Mouse (Mus musculus): ENCODE measurements at regions not wholly inside any gene's neighbourhood (a gene's known extent, or its start where the extent isn't known, plus 50 kb on each side); places are given as distances from the start of the nearest gene placed in this dataset.
"Not testable (repeated sequence)": the region's sequence is repeated elsewhere in the genome, so short reads cannot be mapped to it uniquely, and the experiment has no call there.

- Histone ChIP-seq H3K4me1 (no peaks in the 10 kb centered on the region), H3K27me3 (no peaks in the 10 kb centered on the region), H3K4me3 (no peak overlapping the region), H3K9ac (no peak overlapping the region), H3K36me3 (no peaks in the 10 kb centered on the region), H3K4me2 (replicated peaks) (no peak overlapping the region), H3K27ac (no peak overlapping the region), H3K9me3 (replicated peaks) (peaks cover 68% of the 10 kb centered on the region)
- ATAC-seq (ENCODE audit: low FRiP score), result no peak
- WGBS, result 67% methylated on average over 12 of the region's 12 CpGs
These were observed 193.4 kb downstream of the Tcp10c start for GRCm38 (mm10) chr17:13547657-13548360.

- Histone ChIP-seq H3K4me3 (no peak overlapping the region), H3K4me1 (no peaks in the 10 kb centered on the region), H3K9ac (no peak overlapping the region), H3K27me3 (no peaks in the 10 kb centered on the region), H3K9me3 (replicated peaks) (peaks cover 47% of the 10 kb centered on the region), H3K36me3 (no peaks in the 10 kb centered on the region), H3K27ac (no peak overlapping the region), H3K4me2 (replicated peaks) (no peak overlapping the region)
- ATAC-seq (ENCODE audit: low FRiP score), result peak; percentile 80
- WGBS, result 67% methylated on average over 9 of the region's 9 CpGs
These were observed 195.9 kb downstream of the Tcp10c start for GRCm38 (mm10) chr17:13549975-13550895.

GRCm38 (mm10) chr17:13550896-13551267 is 196.5 kb downstream of the Tcp10c start:
- H3K4me3 ChIP-seq; H3K36me3 ChIP-seq; H3K4me1 ChIP-seq; H3K27ac ChIP-seq; H3K27me3 ChIP-seq; H3K4me2 ChIP-seq (replicated peaks); H3K9ac ChIP-seq: not testable (repeated sequence)
- peaks cover 41% of the 10 kb centered on the region for H3K9me3 ChIP-seq (replicated peaks)
- peak; percentile 63 for ATAC-seq (ENCODE audit: low FRiP score)

- H3K27ac ChIP-seq; H3K9ac ChIP-seq; H3K36me3 ChIP-seq; H3K27me3 ChIP-seq; H3K4me3 ChIP-seq; H3K4me2 ChIP-seq (replicated peaks); H3K4me1 ChIP-seq: not testable (repeated sequence)
- ATAC-seq (ENCODE audit: low FRiP score), result peak; percentile 76
- H3K9me3 ChIP-seq (replicated peaks), result peaks cover 35% of the 10 kb centered on the region
These were observed 197.5 kb downstream of the Tcp10c start for GRCm38 (mm10) chr17:13551693-13552404.

GRCm38 (mm10) chr17:13552840-13553239 is 198.5 kb downstream of the Tcp10c start:
- not testable (repeated sequence) for H3K27ac ChIP-seq; H3K9ac ChIP-seq; H3K27me3 ChIP-seq; H3K36me3 ChIP-seq; H3K4me3 ChIP-seq; H3K4me1 ChIP-seq; H3K4me2 ChIP-seq (replicated peaks)
- ATAC-seq (ENCODE audit: low FRiP score), result peak; percentile 78
- peaks cover 27% of the 10 kb centered on the region for H3K9me3 ChIP-seq (replicated peaks)

- not testable (repeated sequence) for H3K36me3 ChIP-seq; ATAC-seq (ENCODE audit: low FRiP score); H3K4me1 ChIP-seq; H3K9ac ChIP-seq; H3K27me3 ChIP-seq; H3K4me3 ChIP-seq; H3K27ac ChIP-seq; H3K4me2 ChIP-seq (replicated peaks)
- 38% methylated on average over 9 of the region's 9 CpGs for whole genome bisulfite sequencing
- peaks cover 11% of the 10 kb centered on the region for H3K9me3 ChIP-seq (replicated peaks)
These were observed 201.1 kb downstream of the Tcp10c start for GRCm38 (mm10) chr17:13555311-13556059.

- not testable (repeated sequence) for ATAC-seq (ENCODE audit: low FRiP score); H3K9ac ChIP-seq; H3K27me3 ChIP-seq; H3K4me3 ChIP-seq; H3K36me3 ChIP-seq; H3K4me1 ChIP-seq; H3K27ac ChIP-seq; H3K9me3 ChIP-seq (replicated peaks); H3K4me2 ChIP-seq (replicated peaks)
- WGBS, result 84% methylated on average over 16 of the region's 16 CpGs
These were observed 201.8 kb downstream of the Tcp10c start for GRCm38 (mm10) chr17:13556060-13556660.

GRCm38 (mm10) chr17:13558863-13559262 is 201.5 kb upstream of the Afdn start:
- H3K4me3 ChIP-seq, result no peak overlapping the region
- WGBS, result 87% methylated on average over 3 of the region's 3 CpGs
- H3K4me2 ChIP-seq (replicated peaks), result no peak overlapping the region

GRCm38 (mm10) chr17:13561342-13561741 is 199.0 kb upstream of the Afdn start:
- Histone ChIP-seq H3K27me3 (no peaks in the 10 kb centered on the region), H3K27ac (no peak overlapping the region), H3K4me1 (no peaks in the 10 kb centered on the region), H3K36me3 (no peaks in the 10 kb centered on the region), H3K4me3 (no peak overlapping the region), H3K9ac (no peak overlapping the region), H3K9me3 (replicated peaks) (no peaks in the 10 kb centered on the region), H3K4me2 (replicated peaks) (no peak overlapping the region)
- WGBS, result 86% methylated on average over 8 of the region's 8 CpGs
- no peak for ATAC-seq (ENCODE audit: low FRiP score)

More at GRCm38 (mm10) chr17:13558863-13559262, 201.5 kb upstream of the Afdn start:
- no peaks in the 10 kb centered on the region for H3K27me3 ChIP-seq
- no peak for ATAC-seq (ENCODE audit: low FRiP score)
- no peaks in the 10 kb centered on the region for H3K4me1 ChIP-seq
- H3K36me3 ChIP-seq, result no peaks in the 10 kb centered on the region
- H3K9me3 ChIP-seq (replicated peaks), result no peaks in the 10 kb centered on the region
- no peak overlapping the region for H3K9ac ChIP-seq
- no peak overlapping the region for H3K27ac ChIP-seq

GRCm38 (mm10) chr17:13562974-13563373 is 197.4 kb upstream of the Afdn start:
- no peak overlapping the region for H3K4me3 ChIP-seq
- 87% methylated on average over 2 of the region's 2 CpGs for WGBS
- no peaks in the 10 kb centered on the region for H3K4me1 ChIP-seq
- no peak overlapping the region for H3K4me2 ChIP-seq (replicated peaks)
- no peaks in the 10 kb centered on the region for H3K36me3 ChIP-seq
- no peak for ATAC-seq (ENCODE audit: low FRiP score)
- H3K9me3 ChIP-seq (replicated peaks), result no peaks in the 10 kb centered on the region
- H3K27me3 ChIP-seq, result no peaks in the 10 kb centered on the region
- H3K27ac ChIP-seq, result no peak overlapping the region
- no peak overlapping the region for H3K9ac ChIP-seq

- Histone ChIP-seq H3K27me3 (no peaks in the 10 kb centered on the region), H3K4me2 (replicated peaks) (no peak overlapping the region), H3K36me3 (no peaks in the 10 kb centered on the region), H3K4me1 (no peaks in the 10 kb centered on the region), H3K9me3 (replicated peaks) (no peaks in the 10 kb centered on the region), H3K4me3 (no peak overlapping the region), H3K9ac (no peak overlapping the region), H3K27ac (no peak overlapping the region)
- ATAC-seq (ENCODE audit: low FRiP score), result no peak
- WGBS, result 92% methylated on average over 7 of the region's 7 CpGs
These were observed 195.5 kb upstream of the Afdn start for GRCm38 (mm10) chr17:13564800-13565199.

GRCm38 (mm10) chr17:13566680-13567079 is 193.7 kb upstream of the Afdn start:
- no peaks in the 10 kb centered on the region for H3K36me3 ChIP-seq
- H3K4me2 ChIP-seq (replicated peaks), result no peak overlapping the region
- no peak overlapping the region for H3K27ac ChIP-seq
- no peak for ATAC-seq (ENCODE audit: low FRiP score)
- no peaks in the 10 kb centered on the region for H3K27me3 ChIP-seq
- 83% methylated on average over 7 of the region's 7 CpGs for WGBS
- H3K9me3 ChIP-seq (replicated peaks), result no peaks in the 10 kb centered on the region
- H3K4me3 ChIP-seq, result no peak overlapping the region
- H3K4me1 ChIP-seq, result no peaks in the 10 kb centered on the region
- no peak overlapping the region for H3K9ac ChIP-seq

Measured in hindbrain, embryonic 12.5 days (tissue).